In the genomic region with DNA sequence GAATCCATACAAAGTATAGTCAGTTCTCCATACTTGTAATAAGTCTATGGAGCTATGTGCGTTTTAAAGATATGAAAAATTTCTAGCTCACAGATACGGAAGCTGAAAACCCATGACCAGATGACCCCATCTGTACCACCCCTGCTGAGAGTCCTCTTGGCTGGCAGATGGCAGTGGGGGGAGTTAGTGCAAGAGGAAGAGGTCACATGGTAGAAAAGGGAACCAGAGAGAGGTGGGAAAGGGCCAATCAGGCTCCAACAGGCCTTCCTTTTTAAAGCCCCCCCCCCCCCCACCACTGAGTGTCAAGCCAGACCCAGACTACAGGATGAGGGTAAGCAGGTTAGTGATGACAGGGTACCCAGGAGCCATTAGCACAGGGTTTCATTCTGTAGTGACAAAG, we compare ENCODE assay signal across 25 mouse cellular contexts.
DNase-seq lines count a peak whose midpoint lies in the region; ATAC-seq and TF ChIP-seq lines count a peak whose summit lies in the region.
"Had no signal": no experiment of that assay in that cellular context is flagged by ENCODE, and none has a peak within 500 bp of the region (broad histone marks: within the 10 kb centered on the region; RNA-seq: fewer than 3 reads in every experiment).

No protein-coding gene starts in this region.

- peak; percentile 43 to 45 for DNase-seq in cerebellum, postnatal 10 days
- no peak for DNase-seq in cerebellum, adult 2 months
- DNase-seq in left cerebral cortex, postnatal 4 days: peak; percentile 17
- no peak for DNase-seq in left cerebral cortex, postnatal 10 days (ENCODE audit: extremely low spot score in 1 of 2, low spot score in 2 of 2)
- DNase-seq in right cerebral cortex, postnatal 10 days (ENCODE audit: low spot score in 2 of 2): no peak
- DNase-seq: adrenal gland, adult 8-10 months; gastrocnemius, postnatal 10 days; kidney, adult 18-20 months; kidney, postnatal 25 days; liver; lung, embryonic 14.5 days; lung, postnatal 14 days; right cerebral cortex, postnatal 14 days had no signal

- no peak for TF ChIP-seq POLR2A in cerebellum, adult 2 months (IDR thresholded peaks at IDR 0.05; ENCODE audit: borderline replicate concordance, insufficient read depth, low read length)

- no peak overlapping the region for H3K4me3 ChIP-seq in cerebellum, adult 2 months (replicated peaks; ENCODE audit: insufficient read depth, low read depth, low read length)
- H3K4me3 ChIP-seq: embryonic facial prominence, embryonic 13.5 days; forebrain, embryonic 10.5 days; heart, embryonic 15.5 days; kidney, embryonic 15.5 days; liver, embryonic 15.5 days; myocyte; neural tube, embryonic 12.5 days had no signal

- H3K4me1 ChIP-seq in cerebellum, adult 2 months (ENCODE audit: control insufficient read depth, insufficient read depth, low read length): peaks cover 19% of the 10 kb centered on the region

- TF ChIP-seq CTCF in cerebellum, adult 2 months (IDR thresholded peaks at IDR 0.05; ENCODE audit: borderline replicate concordance, insufficient read depth, low read depth, low read length): no peak

- no peaks in the 10 kb centered on the region for H3K27me3 ChIP-seq in cerebellum, adult 2 months (ENCODE audit: control insufficient read depth, insufficient read depth, low read length)
- H3K27me3 ChIP-seq: CH12.LX; embryonic facial prominence, embryonic 13.5 days; heart, embryonic 15.5 days; kidney, embryonic 15.5 days; liver, embryonic 15.5 days; neural tube, embryonic 12.5 days had no signal

- 89% methylated on average over 2 of the region's 2 CpGs for WGBS in cerebellum, adult 2 months

- H3K27ac ChIP-seq in cerebellum, adult 2 months (ENCODE audit: insufficient read depth, low read length): no peak overlapping the region
- H3K27ac ChIP-seq: embryonic facial prominence, embryonic 13.5 days; forebrain, embryonic 10.5 days; heart, embryonic 15.5 days; kidney, embryonic 15.5 days; liver, embryonic 15.5 days; neural tube, embryonic 12.5 days had no signal

- ATAC-seq in megakaryocyte, adult 5-6 weeks (ENCODE audit: poor library complexity, severe bottlenecking): peak; percentile 62
- no peak for ATAC-seq in monocyte, adult 5-6 weeks (replicated peaks; ENCODE audit: insufficient number of reproducible peaks, low FRiP score, low TSS enrichment, poor library complexity, severe bottlenecking)
- ATAC-seq: hindbrain, embryonic 16.5 days; midbrain, embryonic 16.5 days had no signal

- intact Hi-C loops in left cerebral cortex, postnatal 4 days (cut with DNase I): no loop called here
- intact Hi-C loops in left cerebral cortex, postnatal 10 days (cut with DNase I): no loop called here

Comparison
In these comparisons a context has a peak if more than half of its experiments do, and no peak if none do; other contexts are left out.
1. DNase-seq: peak in cerebellum, postnatal 10 days (2 of 2) and left cerebral cortex, postnatal 4 days (single experiment); none in cerebellum, adult 2 months (0 of 2), left cerebral cortex, postnatal 10 days (0 of 2) and right cerebral cortex, postnatal 10 days (0 of 2).